Mouse (Mus musculus): ENCODE measurements around the gene Slirp.
"Not testable (repeated sequence)": the region's sequence is repeated elsewhere in the genome, so short reads cannot be mapped to it uniquely, and the experiment has no call there.

Slirp gene

DNA sequence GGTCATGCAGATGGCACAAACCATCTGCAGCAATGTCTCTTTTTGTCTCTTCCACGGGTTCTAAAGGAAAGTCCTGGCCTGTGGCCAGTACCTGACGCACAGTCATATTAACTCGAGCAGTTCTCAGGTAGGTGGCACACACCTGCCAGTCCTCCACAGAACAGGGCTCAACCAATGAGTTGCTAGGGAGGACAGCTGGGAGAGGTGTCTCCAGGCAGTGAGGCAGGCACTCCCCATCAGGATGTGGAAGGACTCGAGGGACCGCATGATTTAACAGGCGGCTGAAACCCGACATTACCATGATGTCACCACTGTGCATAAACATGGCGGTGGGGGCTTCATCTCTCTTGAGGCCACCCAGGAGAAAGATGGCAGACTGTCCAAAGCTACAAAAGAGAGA, 14.8 kb upstream of the Slirp start:
- no peak for DNase-seq (ENCODE audit: low spot score)

DNA sequence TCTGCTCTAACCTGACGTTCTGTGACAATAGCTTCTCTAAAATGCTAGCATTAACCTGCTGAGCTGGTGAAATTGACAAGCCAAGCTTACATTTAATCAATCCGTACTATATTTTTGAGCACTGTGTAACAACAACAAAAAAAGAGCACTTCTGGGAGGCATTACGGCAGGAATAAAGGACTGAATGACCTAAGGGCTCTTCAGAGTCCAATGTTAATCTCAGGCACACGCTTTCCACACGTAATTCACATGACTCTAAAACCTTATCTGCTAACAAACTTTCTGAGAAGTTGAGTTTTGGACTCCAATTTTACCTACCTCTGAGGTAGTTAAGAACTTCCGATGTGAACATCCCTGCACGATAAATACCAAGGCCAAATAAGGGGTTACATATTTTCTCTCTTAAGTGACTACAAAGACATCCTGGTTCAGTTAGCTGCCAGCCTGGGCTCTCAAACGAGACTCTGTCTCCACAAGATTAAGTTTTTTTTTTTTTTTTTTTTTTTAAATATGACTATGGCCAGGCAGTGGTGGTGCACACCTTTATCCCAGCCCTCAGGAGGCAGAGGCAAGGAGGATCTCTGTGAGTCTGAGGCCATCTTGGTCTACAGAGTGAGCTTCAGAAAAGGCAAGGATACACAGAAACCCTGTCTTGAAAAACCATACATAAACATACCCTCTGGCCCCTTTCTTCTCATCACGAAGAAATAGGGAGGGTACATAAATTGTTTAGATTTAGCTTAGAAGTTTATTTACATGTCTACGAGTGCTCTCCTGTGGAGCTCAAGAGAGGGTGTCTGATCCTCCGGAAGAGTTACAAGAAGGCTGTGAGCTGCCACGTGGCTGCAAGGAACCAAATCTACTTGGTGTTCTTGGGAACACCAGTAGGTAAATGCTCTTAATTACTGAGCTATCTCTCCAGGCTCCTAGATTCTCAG, 1.2 kb upstream of the Slirp start:
- no peak for DNase-seq (ENCODE audit: low spot score)

DNA sequence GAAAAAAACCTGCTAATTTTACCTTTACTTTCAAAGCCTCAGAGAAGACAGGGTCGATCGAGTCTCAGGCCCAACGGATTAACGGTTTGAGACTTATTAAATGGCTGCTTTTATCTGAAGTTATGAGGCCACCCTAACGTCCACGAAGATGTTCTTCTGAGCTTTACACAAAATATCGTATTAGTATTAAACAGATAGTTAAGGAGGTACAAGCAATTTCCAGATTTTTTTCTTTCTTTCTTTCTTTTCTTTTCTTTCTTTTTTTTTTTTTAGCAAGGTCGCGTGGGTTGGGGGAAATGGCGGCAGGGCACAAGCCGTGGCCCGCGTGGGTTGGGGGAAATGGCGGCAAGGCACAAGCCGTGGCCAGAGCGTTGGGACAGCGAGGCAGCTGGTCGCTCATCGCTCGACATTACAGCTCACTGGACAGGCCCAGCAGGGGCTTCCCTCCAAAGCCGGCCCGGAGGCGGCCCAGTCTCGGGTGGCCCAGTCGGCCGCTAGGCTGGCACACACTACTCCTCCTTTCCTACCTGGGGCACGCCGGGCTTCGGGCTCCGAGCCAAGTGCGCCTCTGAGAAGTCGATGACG, 489 bp upstream of the Slirp start:
- DNase-seq (ENCODE audit: low spot score), result no peak

DNA sequence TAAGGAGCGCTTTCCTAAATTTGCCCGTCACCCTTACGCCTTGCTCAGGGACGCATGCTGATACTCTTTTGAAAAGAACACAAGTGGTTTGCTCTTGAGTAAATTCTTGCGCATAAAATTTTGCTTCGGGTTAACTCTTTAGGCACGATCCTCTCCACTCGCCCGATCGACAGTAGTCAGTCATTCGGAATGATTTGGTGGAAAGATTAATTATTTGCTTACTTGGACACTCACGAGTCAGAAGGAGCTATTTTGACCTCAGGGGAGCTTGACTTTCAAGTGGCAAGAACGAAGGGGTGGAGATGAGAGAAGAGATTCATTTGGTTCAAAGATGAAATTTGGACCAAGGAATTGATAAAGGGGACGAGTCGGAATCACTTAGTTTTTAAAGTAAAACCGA, 515 bp downstream of the Slirp start:
- no peak for DNase-seq (ENCODE audit: low spot score)

DNA sequence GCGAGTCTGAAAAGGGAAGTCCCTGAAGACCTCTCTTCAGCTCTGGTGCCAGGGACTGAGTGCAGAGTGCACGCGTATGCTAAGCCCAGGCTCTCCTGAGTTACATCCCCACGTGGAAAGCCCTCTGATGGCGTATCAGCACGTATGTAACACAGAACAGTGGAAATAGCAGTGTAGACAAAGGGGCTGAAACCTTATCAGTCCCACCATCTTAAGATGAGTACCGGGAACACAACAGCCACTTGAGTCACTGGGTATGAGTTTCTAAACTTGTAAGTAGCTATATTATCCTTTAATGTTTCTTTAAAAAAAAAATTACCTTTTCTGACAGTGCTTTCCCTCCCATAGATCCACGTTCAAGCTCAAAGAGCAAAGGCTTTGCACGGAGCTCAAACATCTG, 5.8 kb downstream of the Slirp start:
- DNase-seq (ENCODE audit: low spot score), result no peak

DNA sequence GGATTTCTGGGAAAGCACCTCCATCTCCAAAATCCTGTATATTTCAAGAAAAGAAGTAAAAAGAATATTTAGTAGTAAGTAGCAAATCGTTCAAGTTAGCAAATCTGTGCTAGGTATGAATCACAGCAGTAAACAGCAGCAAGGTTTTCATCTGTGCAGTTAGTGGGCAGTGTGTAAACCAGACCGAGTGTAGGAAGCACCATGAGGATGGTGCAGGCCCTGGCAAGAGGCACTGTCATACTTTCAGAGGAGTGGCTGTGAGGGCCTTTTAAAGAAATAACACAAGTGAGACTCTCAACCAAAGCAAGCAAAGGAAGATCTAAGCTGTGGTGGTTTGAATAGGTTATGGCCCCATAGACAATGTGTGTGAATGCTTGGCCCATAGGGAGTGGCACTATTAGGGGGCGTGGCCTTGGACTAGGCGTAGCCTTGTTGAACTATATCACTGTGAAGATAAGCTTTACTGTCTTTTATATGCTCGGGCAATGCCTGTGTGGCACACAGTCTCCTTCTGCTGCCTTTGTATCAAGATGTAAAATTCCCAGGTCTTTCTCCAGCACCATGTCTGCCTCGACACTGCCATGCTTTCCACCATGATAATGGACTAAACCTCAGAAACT, 21.1 kb downstream of the Slirp start:
- no peak for DNase-seq (ENCODE audit: low spot score)

DNA sequence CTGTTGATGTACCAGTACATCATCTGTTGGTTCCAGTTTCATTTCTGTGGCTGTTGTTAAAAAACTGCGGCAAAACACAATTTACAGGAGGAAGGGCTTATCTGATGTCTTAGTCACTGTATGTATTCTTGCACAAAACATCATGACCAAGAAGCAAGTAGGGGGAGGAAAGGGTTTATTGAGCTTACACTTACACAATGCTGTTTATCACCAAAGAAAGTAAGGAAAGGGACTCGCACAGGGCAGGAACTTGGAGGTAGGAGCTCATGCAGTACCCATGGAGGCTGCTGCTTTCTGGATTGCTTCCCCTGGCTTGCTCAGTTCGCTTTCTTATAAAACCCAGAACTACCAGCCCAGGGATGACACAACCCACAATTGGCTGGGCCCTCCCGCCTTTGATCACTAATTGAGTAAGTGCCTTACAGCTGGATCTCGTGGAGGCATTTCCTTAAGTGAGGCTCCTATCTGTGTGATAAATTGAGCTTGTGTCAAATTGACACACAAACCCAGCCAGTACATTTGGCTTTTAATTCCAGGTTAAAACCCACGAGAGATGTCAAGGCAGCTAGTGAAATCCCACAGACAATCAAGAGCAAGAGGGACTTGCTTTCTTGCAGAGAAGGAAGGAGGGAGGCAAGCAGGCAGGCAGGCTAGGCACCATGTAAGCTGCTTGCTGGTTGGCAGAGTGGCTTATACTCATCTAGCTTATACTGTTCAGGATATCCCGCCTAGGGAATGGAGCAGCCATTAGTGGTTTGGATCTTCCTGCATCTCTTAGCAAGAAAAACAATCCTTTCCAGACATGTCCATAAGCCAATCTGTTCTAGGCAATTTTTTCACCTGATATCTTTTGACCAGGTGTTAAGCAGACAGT, 26.8 kb downstream of the Slirp start:
- DNase-seq (ENCODE audit: low spot score), result no peak

DNA sequence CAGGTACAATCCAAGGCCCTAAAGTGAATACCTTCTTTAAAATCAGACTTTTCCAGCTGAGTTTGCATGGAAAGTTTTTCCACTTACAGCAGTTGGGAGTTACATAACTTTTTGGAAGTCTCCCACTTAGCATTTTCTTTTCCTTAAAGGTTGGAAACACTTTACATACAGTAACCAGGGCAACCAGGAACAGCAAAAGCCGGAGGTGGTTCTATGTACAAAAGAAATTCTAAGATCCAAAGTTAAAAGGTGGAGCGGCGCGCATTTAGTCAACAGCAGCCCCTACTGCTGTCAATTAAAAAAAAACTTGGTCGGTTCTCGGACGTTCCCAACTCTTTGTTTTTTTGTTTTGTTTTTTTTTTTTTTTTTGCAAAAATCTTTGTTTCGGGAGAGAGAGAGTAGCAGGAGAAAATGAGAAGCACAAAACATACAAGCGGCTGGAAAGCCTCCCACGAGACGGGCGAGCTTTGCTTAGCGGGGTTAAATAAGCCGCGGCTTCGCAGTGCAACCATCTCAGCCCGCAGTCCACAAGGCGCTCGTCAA, 27.8 kb downstream of the Slirp start:
- no peak for DNase-seq (ENCODE audit: low spot score)

DNA sequence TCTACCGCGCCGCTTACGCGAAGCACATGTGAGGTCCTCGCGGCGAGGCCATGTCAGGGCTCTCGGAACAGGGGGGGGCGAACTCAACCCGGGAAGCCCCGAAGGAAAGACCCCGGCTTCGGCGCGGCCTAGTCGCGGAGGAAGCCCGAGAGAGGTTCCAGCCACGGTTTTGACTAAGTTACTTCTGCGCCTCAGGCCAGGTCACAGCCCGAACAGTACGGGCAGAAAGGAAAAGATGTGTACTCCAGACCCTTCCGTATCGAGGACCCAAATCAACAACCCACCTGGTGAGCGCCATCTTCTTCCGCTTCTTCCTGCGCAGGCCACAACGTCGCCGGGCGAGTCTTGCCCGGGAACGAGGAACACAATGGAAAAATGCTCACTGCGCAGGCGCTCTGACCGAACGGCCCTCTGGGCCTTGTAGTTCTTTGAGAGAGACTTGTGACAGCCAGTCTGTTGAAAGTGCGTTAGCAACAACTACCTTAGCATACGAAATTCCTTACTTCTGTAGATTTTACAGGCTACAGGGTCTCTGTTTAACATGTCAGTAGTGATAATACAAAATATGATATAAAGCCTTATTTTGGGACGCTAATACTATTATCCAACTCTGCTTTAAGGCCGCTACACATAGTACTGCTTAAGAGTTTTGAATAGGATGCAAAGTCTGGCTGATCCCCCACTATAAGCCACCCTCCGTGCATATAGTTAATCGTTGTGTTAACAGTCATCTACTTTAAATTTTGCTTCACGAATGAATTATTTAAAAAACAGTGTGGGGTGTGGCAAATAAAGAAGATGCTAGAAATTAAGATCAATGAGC, 28.5 kb downstream of the Slirp start, which contains the start of gene Snw1:
Snw1 (minus strand) TSS at position 311 of the 823 bp plus-strand sequence.
- peak; percentile 94 for DNase-seq (ENCODE audit: low spot score)

DNA sequence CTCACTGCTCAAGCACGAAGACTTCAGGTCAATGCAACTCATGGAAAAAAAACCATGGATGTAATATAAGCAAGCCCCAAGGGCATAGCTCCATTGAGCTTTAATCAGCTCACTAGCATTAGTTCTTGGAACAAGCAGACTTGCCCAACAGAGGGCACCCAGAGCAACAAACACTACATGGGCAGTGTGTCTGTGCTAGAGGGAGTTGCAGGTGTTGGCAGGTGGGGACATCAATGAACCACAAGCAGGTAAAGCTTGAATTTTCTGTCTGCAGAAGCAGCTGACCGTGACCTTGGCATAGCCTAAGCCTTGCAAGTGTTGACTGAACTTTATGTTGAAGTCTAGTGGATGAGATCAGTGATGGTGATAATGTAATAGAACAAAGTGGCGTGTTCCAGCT, 31.1 kb downstream of the Slirp start:
- DNase-seq (ENCODE audit: low spot score), result no peak

DNA sequence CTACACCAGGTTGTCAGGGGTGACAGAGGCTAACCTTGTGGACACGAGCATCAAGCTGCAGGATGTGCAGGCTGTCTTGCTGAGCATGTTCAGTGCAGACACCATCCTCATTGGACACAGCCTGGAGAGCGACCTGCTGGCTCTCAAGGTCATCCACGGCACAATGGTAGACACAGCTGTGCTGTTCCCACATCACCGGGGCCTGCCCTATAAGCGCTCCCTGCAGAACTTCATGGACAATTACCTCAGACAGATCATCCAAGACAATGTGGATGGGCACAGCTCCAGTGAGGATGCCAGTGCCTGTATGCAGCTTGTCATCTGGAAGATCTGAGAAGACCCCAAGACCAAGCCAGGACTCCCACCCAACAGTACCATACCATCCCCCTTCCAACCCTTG, 38.8 kb downstream of the Slirp start:
- DNase-seq (ENCODE audit: low spot score), result not testable (repeated sequence)

DNA sequence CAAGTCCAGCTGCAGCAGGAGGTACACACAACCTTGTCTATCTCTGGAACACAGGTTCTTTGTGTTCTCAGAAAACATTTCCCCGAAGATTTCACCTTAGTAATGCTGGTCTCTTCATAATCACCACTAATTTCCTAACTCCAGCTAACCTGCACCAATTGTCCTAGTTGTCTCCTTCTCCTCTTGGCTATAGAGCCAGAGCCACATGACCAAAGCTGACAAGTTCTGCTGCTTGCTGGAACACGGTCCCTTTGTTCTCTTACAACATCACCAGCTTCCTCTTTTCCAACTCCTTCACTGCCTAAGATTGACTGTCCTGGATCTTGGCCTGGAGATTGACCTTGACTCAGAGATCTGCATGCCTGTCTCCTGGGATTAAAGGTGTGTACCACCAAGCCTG, 45.0 kb downstream of the Slirp start:
- not testable (repeated sequence) for DNase-seq (ENCODE audit: low spot score)

DNA sequence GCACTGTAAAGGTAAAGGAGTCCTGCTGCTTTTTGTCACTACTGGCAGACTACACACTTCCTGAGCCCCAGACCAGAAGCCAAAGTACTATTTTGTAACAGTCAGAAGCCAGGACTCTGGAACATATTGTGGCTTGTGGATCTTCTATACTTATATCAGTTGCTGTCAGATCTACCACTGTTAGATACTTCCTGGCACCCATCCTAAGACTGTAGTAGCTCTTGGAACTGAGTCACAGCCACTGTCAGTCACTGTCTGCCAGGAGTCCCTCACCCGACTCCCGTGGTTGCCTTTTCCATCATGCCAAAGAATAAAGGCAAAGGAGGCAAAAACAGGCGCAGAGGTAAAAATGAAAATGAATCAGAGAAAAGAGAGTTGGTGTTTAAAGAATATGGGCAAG, 50.7 kb downstream of the Slirp start, which contains the start of gene Gm5788:
Gm5788 (plus strand) TSS at position 301 of the 400 bp plus-strand sequence.
- DNase-seq (ENCODE audit: low spot score), result not testable (repeated sequence)

All from testis, postnatal 10 days (tissue).